Mouse (Mus musculus) hindbrain, embryonic 14.5 days (tissue): Measurements from ENCODE around the gene Apopt1. TPM values are rescaled to one million over a fixed set of nuclear protein-coding genes. Genes with fewer than 3 reads are reported as not detected.

Experiments
- ATAC-seq: fragments of 200-750 bp; cut with Nextera tagmentation; 2 replicates; pipeline ENCODE4 v1.8.0; 2017; ENCODE audit warnings: moderate number of reproducible peaks, mild to moderate bottlenecking, moderate TSS enrichment, moderate library complexity; ENCODE audit not compliant: low FRiP score
- DNase-seq: peaks from one replicate; pipeline ENCODE4 v3.0.0-alpha.2; 2015; ENCODE audit warnings: low spot score
- H3K27ac ChIP-seq: fragments of 300-500 bp; sonication (generic); 2 replicates; pipeline ENCODE4 v1.5.1; 2014; ENCODE audit warnings: mild to moderate bottlenecking, moderate library complexity
- H3K27me3 ChIP-seq: fragments of 300-500 bp; sonication (generic); 2 replicates; pipeline ENCODE4 v1.6.1; 2014; ENCODE audit warnings: mild to moderate bottlenecking, low read length, mixed read lengths; ENCODE audit not compliant: control insufficient read depth, insufficient read depth
- H3K36me3 ChIP-seq: fragments of 300-500 bp; sonication (generic); replicated peaks from 2 replicates; pipeline ENCODE4 v1.6.1; 2014; ENCODE audit not compliant: control insufficient read depth, insufficient read depth
- H3K4me1 ChIP-seq: fragments of 300-500 bp; sonication (generic); replicated peaks from 2 replicates; pipeline ENCODE4 v1.6.1; 2014; ENCODE audit warnings: antibody characterized with exemption, low read length, mixed read lengths; ENCODE audit not compliant: control insufficient read depth, insufficient read depth
- H3K4me2 ChIP-seq: fragments of 300-500 bp; sonication (generic); replicated peaks from 2 replicates; pipeline ENCODE4 v1.6.1; 2014; ENCODE audit warnings: mild to moderate bottlenecking, moderate library complexity
- H3K4me3 ChIP-seq: fragments of 300-500 bp; sonication (generic); replicated peaks from 2 replicates; pipeline ENCODE4 v1.5.1; 2014; ENCODE audit warnings: mild to moderate bottlenecking, low read length
- H3K9ac ChIP-seq: fragments of 300-500 bp; sonication (generic); 2 replicates; pipeline ENCODE4 v1.6.1; 2014
- H3K9me3 ChIP-seq: fragments of 300-500 bp; sonication (generic); 2 replicates; pipeline ENCODE4 v1.6.1; 2016; ENCODE audit warnings: low read length; ENCODE audit not compliant: control insufficient read depth
- WGBS: fragments of 180-500 bp; shearing (Covaris S2); extraction: QIAGEN DNeasy Blood & Tissue Kit; methylation state at CpG from one replicate; pipeline ENCODE4 v1.1.7; 2014; 5-methylcytosine and 5-hydroxymethylcytosine counted together
- polyA plus RNA-seq: library from polyadenylated mRNA; unstranded; fragments of >200 nt; fragmentation: Nextera tagmentation; extraction: Ambion mirVana; gene quantifications from 2 replicates; pipeline ENCODE4 v1.2.1, GENCODE M21; 2014

Gene Apopt1
- polyA plus RNA-seq, 1 experiment from 2014 or later: 61.4 TPM

DNA sequence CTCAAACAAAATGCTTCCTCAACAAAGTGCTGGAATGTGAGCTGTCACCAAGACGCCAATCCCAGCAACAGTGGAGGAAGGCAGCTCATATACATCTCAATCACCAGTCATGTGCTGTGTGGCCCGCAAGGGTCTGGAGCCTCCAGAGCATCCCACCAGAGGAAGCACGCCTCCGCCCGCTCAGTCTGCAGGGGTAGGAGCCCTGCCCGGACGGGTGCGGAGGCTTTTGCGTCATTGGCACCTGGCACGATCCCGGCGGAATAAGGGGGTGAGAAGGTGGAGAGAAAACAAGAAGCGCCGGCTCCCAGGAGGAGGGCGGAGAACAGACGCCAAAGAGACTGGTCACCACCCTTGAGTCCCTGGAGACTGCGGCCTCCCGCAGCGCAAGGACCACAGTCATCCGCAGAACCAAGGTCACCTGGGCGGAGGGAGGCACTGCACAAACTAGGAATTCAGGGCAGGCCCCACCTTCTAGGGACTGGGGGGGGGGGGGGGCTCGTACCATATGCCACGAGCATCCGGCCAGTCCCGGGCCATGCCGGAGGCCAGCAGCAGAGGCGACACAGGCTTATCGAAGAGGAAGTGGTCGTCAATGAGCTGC, 42.6 kb upstream of the Apopt1 start:
- Histone ChIP-seq H3K4me2 (peak overlapping the region; percentile 95), H3K4me3 (peak overlapping the region; percentile 96), H3K9me3 (no peaks in the 10 kb centered on the region), H3K27ac (peak overlapping the region; percentile 94), H3K9ac (peak overlapping the region; percentile 99), H3K4me1 (peaks cover 28% of the 10 kb centered on the region), H3K27me3 (no peaks in the 10 kb centered on the region), H3K36me3 (peaks cover 29% of the 10 kb centered on the region)
- 2% methylated on average over 28 of the region's 29 CpGs for WGBS
- ATAC-seq (no peak), DNase-seq (no peak)

DNA sequence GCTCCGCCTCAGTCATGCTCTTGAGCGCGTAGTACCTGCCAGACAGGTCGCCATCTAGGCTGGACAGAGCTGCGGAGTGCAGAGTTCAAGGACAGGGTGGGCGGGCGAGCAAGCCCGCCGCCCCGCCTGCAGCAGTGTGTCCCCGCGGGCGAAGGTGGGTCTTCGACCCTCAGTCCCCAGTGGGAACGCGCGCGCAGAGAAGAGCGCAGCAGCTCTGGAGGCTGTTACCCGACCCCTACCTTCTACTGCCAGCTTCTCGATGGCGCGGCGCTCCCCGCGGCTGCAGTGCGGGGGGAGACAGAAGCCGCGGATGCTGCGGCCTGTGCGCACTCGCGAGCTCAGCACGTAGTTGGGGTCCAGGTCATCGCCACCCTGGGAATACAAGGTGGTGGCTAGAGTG, 42.1 kb upstream of the Apopt1 start:
- Histone ChIP-seq H3K9ac (peak overlapping the region; percentile 99), H3K27me3 (no peaks in the 10 kb centered on the region), H3K4me2 (peak overlapping the region; percentile 95), H3K27ac (peak overlapping the region; percentile 94), H3K4me1 (peaks cover 28% of the 10 kb centered on the region), H3K4me3 (peak overlapping the region; percentile 96), H3K9me3 (no peaks in the 10 kb centered on the region), H3K36me3 (peaks cover 29% of the 10 kb centered on the region)
- under 1% methylated on average over 35 of the region's 35 CpGs for WGBS
- ATAC-seq (peak; percentile 18; the same call in 1 of the 2 replicates), DNase-seq (no peak)

DNA sequence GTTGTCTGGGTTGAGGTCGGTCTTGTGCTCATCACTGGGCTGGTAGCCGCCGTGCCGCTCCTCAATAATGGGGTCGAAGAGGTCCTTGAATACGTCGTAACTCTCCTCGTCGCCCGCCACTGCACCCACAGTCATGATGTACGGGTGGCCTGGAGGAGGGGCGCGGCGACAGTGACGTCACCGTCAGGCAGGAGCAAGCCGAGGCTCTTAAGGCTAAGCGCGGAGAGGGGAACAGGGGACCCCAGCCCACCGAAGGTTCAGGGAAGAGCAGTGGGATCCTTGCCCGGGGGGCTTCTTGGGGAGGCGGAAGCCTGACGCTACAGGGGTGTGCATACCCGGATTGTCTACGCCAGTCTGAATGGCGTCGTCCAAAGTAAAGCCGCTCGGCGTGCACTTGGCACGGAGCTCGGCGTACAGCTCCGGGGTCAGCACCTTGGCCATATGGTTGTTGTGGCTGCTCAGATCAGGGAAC, 41.6 kb upstream of the Apopt1 start:
- peaks cover 29% of the 10 kb centered on the region for H3K36me3 ChIP-seq
- peaks cover 28% of the 10 kb centered on the region for H3K4me1 ChIP-seq
- no peaks in the 10 kb centered on the region for H3K9me3 ChIP-seq
- peak overlapping the region; percentile 94 for H3K27ac ChIP-seq
- no peaks in the 10 kb centered on the region for H3K27me3 ChIP-seq
- WGBS: under 1% methylated on average over 34 of the region's 34 CpGs
- ATAC-seq (peak; percentile 49), DNase-seq (peak; percentile 74)
- peak overlapping the region; percentile 96 for H3K4me3 ChIP-seq
- H3K9ac ChIP-seq: peak overlapping the region; percentile 99
- peak overlapping the region; percentile 95 for H3K4me2 ChIP-seq

DNA sequence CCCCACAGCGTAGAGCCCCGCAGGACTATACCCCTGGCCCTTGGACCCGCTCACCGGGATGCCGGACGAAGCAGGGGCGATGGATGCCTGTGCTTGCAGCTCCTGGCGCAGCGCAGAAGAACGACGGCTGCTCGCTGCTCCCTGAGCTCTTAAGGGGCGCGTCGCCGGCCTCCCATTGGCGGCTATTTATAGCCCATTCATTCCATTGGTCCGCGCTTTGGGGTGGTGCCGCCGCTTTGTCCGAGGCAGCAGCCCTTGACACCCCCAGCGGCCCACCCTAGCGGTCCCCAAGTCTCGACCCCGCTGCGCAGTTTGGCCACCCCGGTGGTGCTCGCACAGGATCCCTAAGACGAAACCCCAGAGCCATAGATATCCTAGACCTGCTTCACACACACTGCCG, 40.9 kb upstream of the Apopt1 start, which contains the start of gene Ckb:
TSS of gene Ckb (minus strand) at position 163 of the 400 bp plus-strand sequence.
- Histone ChIP-seq H3K4me3 (peak within 1 kb of the TSS; percentile 96), H3K9me3 (no peaks in the 10 kb centered on the region), H3K4me1 (peaks cover 30% of the 10 kb centered on the region), H3K27me3 (no peaks in the 10 kb centered on the region), H3K9ac (peak within 1 kb of the TSS; percentile 99), H3K27ac (peak within 1 kb of the TSS; percentile 94), H3K4me2 (peak within 1 kb of the TSS; percentile 95), H3K36me3 (peaks cover 29% of the 10 kb centered on the region)
- peak; percentile 92 for DNase-seq
- WGBS: under 1% methylated on average over 28 of the region's 31 CpGs
- ATAC-seq: peak; percentile 87

DNA sequence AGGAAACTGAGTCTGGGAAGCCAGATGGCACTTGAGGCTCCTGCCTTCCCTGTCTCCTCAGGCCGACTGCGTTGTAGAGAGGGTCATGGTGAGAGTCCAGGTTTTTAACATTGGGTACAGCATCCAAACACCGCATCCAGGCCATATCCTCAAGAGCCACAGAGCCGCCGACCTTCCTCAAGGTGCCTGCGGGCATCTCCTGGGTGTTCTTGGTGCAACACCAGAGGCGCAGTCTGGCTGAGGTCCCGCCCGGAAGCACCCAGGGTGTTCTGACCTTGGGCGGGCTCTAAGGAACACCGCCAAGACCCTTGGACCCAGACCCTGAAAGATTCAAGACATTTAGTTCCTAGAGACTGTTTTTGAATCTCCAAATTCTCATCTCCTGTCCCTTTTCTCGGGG, 40.5 kb upstream of the Apopt1 start:
- WGBS: 11% methylated on average over 12 of the region's 12 CpGs
- peak overlapping the region; percentile 96 for H3K4me3 ChIP-seq
- peak overlapping the region; percentile 99 for H3K9ac ChIP-seq
- H3K27ac ChIP-seq: peak overlapping the region; percentile 94
- DNase-seq (no peak), ATAC-seq (no peak; the same call in 1 of the 2 replicates)
- H3K36me3 ChIP-seq: peaks cover 28% of the 10 kb centered on the region
- H3K9me3 ChIP-seq: no peaks in the 10 kb centered on the region
- H3K4me1 ChIP-seq: peaks cover 34% of the 10 kb centered on the region
- no peaks in the 10 kb centered on the region for H3K27me3 ChIP-seq
- peak overlapping the region; percentile 95 for H3K4me2 ChIP-seq

DNA sequence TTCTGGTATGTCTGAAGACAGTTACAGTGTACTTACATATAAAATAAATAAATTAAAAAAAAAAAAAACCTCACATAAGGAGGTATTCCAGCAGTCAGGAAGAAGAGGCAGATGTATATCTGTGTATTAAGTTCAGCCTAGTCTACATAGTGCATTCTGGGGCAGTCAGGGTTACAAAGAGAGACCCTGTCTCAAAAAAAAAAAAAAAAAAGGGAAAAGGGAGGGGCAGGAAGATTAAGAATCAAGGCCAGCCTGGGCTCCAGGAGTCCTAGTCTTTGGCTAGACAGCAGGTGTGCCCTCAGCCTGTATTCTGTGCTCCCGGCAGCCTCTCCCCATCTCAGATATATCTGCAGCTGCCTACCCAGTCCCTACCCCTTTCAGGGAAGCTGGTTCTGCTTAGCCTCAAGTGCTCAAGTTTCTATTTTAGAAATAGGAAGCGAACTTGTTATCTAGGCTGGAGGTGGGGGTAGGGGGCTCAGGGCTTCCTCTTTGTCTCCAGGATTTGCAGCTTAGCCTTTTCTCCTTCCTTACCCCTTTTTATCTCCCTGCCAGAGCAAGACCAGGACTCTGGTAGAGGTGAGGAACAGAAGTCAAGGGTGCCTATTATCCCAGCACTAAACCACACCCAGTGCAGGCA, 38.1 kb upstream of the Apopt1 start:
- DNase-seq: no peak
- Histone ChIP-seq H3K4me3 (no peak overlapping the region), H3K27me3 (no peaks in the 10 kb centered on the region), H3K4me2 (no peak overlapping the region), H3K9me3 (no peaks in the 10 kb centered on the region), H3K9ac (no peak overlapping the region), H3K36me3 (peaks cover 8% of the 10 kb centered on the region), H3K27ac (no peak overlapping the region), H3K4me1 (peaks cover 31% of the 10 kb centered on the region)
- WGBS: 70% methylated on average over 2 of the region's 2 CpGs
- ATAC-seq: no peak

DNA sequence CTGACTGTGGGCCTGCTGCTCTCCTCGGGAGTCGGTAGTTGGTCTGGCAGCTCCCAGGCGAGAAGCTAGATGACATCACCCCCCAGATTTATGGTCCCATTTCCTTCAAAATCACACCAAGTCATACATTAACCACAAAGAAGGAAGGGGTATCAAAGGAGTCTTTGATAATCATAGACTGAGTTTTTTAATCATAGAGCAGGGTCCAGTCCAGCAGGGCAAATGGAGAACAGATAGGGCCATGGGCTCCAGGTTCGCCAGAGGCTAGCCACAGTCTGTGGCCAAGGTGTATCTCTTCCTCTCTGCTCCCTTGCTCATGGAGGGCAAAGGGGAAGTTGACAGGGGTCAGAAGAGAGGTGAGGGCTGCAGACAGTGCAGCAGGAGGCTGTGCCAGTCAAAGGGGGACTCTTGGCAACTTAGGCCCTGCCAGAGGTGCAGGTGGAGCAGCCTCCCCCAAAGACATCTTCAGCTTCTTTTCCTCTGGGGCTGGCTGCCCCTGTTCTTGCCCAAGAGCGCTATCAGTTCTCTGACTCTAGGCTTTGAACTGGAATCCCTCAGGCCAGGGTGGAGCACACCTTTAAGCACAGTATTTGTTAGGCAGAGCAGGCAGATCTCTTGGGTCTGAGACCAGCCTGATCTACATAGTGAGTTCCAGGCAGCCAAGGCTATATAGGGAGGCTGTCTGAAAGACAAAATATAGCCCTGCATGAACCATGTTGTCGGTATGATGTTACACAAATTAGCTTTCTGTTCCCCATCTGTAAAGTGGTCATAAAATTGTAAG, 37.1 kb upstream of the Apopt1 start:
- DNase-seq (no peak), ATAC-seq (no peak)
- Histone ChIP-seq H3K27me3 (no peaks in the 10 kb centered on the region), H3K27ac (no peak overlapping the region), H3K4me1 (peaks cover 23% of the 10 kb centered on the region), H3K36me3 (0 out of 2 replicates have a peak, but pooled peaks cover 3% of the 10 kb centered on the region), H3K4me2 (no peak overlapping the region), H3K9me3 (no peaks in the 10 kb centered on the region), H3K4me3 (no peak overlapping the region), H3K9ac (no peak overlapping the region)
- 89% methylated on average over 6 of the region's 6 CpGs for WGBS

DNA sequence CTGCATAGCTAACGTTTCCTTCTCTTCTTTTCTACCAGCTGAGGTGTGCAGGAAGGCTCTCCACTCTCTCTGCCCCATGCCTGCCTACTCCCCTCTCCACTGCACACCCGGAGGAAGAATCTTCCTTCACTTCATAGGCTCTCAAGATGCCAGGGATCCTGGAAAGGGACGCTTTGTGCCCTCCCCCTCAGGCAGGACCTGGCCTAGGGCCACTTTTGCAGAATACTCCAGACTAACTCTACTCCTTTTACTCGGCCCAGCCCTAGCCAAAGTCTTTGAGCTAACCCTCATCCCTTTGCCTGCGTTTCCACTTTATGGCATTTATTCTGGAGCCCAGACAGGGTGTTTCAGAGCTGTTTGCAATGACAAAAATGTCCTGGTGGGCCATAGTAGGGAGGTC, 35.6 kb upstream of the Apopt1 start:
- Histone ChIP-seq H3K4me1 (peaks cover 23% of the 10 kb centered on the region), H3K27ac (peak overlapping the region; percentile 96), H3K9ac (peak overlapping the region; percentile 70), H3K27me3 (no peaks in the 10 kb centered on the region), H3K9me3 (no peaks in the 10 kb centered on the region), H3K36me3 (0 out of 2 replicates have a peak, but pooled peaks cover 14% of the 10 kb centered on the region), H3K4me2 (peak overlapping the region; percentile 79), H3K4me3 (peak overlapping the region; percentile 87)
- DNase-seq: peak; percentile 40
- 8% methylated on average over 5 of the region's 5 CpGs for WGBS
- peak; percentile 41 for ATAC-seq
